Mouse (Mus musculus) stomach, embryonic 16.5 days (tissue): ENCODE measurements around the gene Eif2ak3. TPM values are rescaled to one million over a fixed set of nuclear protein-coding genes. Genes with fewer than 3 reads are reported as not detected.

Experiments used
- ATAC-seq: fragments of 200-750 bp; cut with Nextera tagmentation; 2 replicates; pipeline ENCODE4 v1.8.0; 2017; ENCODE audit warnings: moderate number of reproducible peaks, moderate TSS enrichment; ENCODE audit not compliant: insufficient read depth, low FRiP score
- H3K27ac ChIP-seq: fragments of 300-500 bp; sonication (generic); 2 replicates; pipeline ENCODE4 v1.5.1; 2014; ENCODE audit warnings: low read length
- H3K27me3 ChIP-seq: fragments of 300-500 bp; sonication (generic); 2 replicates; pipeline ENCODE4 v1.6.1; 2014; ENCODE audit warnings: low read length, control low read depth, mixed read lengths; ENCODE audit not compliant: control insufficient read depth, insufficient read depth
- H3K36me3 ChIP-seq: fragments of 300-500 bp; sonication (generic); 2 replicates; pipeline ENCODE4 v1.6.1; 2014; ENCODE audit warnings: low read length; ENCODE audit not compliant: control insufficient read depth, insufficient read depth
- H3K4me1 ChIP-seq: fragments of 300-500 bp; sonication (generic); 2 replicates; pipeline ENCODE4 v1.6.1; 2014; ENCODE audit warnings: low read length, control low read depth, mixed read lengths; ENCODE audit not compliant: control insufficient read depth, insufficient read depth
- H3K4me2 ChIP-seq: fragments of 300-500 bp; sonication (generic); 2 replicates; pipeline ENCODE4 v1.6.1; 2014; ENCODE audit warnings: low read depth, low read length, mixed read lengths
- H3K4me3 ChIP-seq: fragments of 300-500 bp; sonication (generic); replicated peaks from 2 replicates; pipeline ENCODE4 v1.5.1; 2014; ENCODE audit warnings: mild to moderate bottlenecking, low read length
- H3K9ac ChIP-seq: fragments of 300-500 bp; sonication (generic); 2 replicates; pipeline ENCODE4 v1.6.1; 2014; ENCODE audit warnings: low read length
- H3K9me3 ChIP-seq: fragments of 300-500 bp; sonication (generic); replicated peaks from 2 replicates; pipeline ENCODE4 v1.6.1; 2016; ENCODE audit warnings: low read length, control low read depth; ENCODE audit not compliant: control insufficient read depth
- WGBS: fragments of 180-500 bp; shearing (Covaris S2); extraction: QIAGEN DNeasy Blood & Tissue Kit; methylation state at CpG from one replicate; pipeline ENCODE4 v1.1.7; 2014; 5-methylcytosine and 5-hydroxymethylcytosine counted together
- polyA plus RNA-seq: library from polyadenylated mRNA; unstranded; fragments of >200 nt; fragmentation: Nextera tagmentation; extraction: Ambion mirVana; gene quantifications from 2 replicates; pipeline ENCODE4 v1.2.1, GENCODE M21; 2015

Eif2ak3 gene
- polyA plus RNA-seq, 1 experiment from 2014 or later: 10.9 TPM

DNA sequence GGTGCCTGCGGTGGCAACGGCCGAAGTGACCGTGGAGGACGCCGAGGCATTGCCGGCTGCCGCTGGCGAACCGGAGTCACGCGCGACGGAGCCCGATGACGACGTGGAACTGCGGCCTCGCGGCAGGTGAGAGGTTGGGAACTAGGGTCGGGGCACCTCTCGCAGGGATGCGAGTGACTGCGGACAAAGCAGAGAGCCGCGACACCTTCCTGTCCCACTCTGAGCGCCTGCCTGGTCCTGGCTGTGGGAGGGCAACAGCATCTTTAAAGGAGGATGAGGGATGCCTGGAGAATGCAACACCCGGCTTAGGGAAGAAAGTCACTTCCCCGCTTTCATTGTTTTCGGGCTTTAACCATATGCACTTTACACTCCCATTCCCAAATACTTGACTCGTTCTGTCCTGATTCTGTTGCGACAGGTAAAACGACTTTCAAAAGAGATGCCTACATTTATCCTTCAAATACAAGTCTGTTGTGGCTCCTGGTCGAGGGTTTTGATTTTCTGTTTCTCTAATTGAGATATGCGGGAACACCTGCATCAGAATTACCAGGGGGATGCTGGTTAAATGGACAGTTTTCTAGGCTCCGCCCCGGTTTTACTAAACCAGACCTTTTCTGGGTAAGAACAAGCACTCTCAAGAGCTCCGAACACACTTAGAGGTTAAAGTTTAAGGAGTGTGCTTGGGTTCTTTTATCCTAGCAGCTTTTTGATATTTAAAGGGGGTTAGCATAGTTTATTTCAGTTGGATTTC, 756 bp downstream of the Eif2ak3 start:
- H3K27me3 ChIP-seq: no peaks in the 10 kb centered on the region

GRCm38 (mm10) chr6:70847386-70847785, 3.1 kb downstream of the Eif2ak3 start:
- Histone ChIP-seq H3K27ac (peak overlapping the region; percentile 38), H3K4me2 (peak overlapping the region; percentile 7; the same call in 1 of the 2 replicates), H3K36me3 (no peaks in the 10 kb centered on the region), H3K4me1 (peaks cover 32% of the 10 kb centered on the region), H3K27me3 (no peaks in the 10 kb centered on the region), H3K9me3 (no peaks in the 10 kb centered on the region), H3K4me3 (no peak overlapping the region), H3K9ac (no peak overlapping the region)
- WGBS: 45% methylated on average over 3 of the region's 3 CpGs
- ATAC-seq: no peak

More for the DNA sequence above, 756 bp downstream of the Eif2ak3 start:
- Histone ChIP-seq H3K27ac (peak overlapping the region; percentile 89), H3K4me3 (peak overlapping the region; percentile 90), H3K36me3 (no peaks in the 10 kb centered on the region), H3K4me2 (peak overlapping the region; percentile 77), H3K4me1 (peaks cover 32% of the 10 kb centered on the region), H3K9ac (peak overlapping the region; percentile 92), H3K9me3 (no peaks in the 10 kb centered on the region)
- 1% methylated on average over 38 of the region's 38 CpGs for WGBS
- no peak for ATAC-seq

- WGBS: 71% methylated on average over 4 of the region's 4 CpGs
- no peak overlapping the region for H3K9ac ChIP-seq
- H3K9me3 ChIP-seq: no peaks in the 10 kb centered on the region
- H3K36me3 ChIP-seq: 0 out of 2 replicates have a peak, but pooled peaks cover 2% of the 10 kb centered on the region
- no peak for ATAC-seq
- peaks cover 3% of the 10 kb centered on the region; the same call in 1 of the 2 replicates for H3K4me1 ChIP-seq
- H3K4me2 ChIP-seq: no peak overlapping the region
- no peak overlapping the region for H3K4me3 ChIP-seq
- no peak overlapping the region for H3K27ac ChIP-seq
- H3K27me3 ChIP-seq: no peaks in the 10 kb centered on the region
These were observed 9.1 kb downstream of the Eif2ak3 start for GRCm38 (mm10) chr6:70853371-70853770.

DNA sequence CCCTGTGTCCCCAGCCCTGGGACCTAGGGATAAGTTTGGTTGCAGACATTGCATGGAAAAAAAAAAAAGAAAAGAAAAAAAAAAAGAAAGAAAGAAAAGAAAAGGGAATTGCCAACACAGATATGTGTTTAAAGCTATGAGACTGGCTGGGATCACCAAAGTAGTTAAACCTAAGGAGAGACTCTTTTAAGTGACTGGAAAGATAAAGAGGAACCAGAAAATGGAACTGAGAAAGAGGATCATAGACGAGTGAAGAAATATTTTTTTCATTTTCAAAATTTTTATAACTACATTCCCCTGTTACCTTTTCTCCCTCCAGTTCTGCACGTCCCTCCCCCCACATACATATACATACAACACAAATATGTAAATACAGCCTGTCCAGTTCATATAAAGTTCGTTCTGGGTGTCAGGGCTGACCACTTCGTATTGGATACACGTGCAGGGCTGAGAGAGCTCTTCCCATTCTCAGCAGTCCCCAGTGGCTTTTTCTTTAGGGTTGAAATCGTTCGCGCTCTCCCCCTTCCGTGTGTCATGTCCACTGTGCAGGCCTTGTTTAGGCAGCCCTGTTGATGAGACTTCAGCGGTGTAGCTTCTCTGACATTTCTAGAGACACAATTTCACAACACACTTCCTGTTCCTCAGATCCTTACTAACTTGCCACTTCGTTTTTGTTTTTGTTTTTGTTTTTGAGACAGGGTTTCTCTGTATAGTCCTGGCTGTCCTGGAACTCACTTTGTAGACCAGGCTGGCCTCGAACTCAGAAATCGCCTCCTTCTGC, 11.4 kb downstream of the Eif2ak3 start:
- H3K27ac ChIP-seq: no peak overlapping the region
- H3K4me3 ChIP-seq: no peak overlapping the region
- no peak for ATAC-seq
- H3K9ac ChIP-seq: no peak overlapping the region
- no peaks in the 10 kb centered on the region for H3K9me3 ChIP-seq
- H3K4me2 ChIP-seq: no peak overlapping the region
- WGBS: 84% methylated on average over 13 of the region's 13 CpGs
- 0 out of 2 replicates have a peak, but pooled peaks cover 12% of the 10 kb centered on the region for H3K36me3 ChIP-seq
- no peaks in the 10 kb centered on the region for H3K27me3 ChIP-seq
- H3K4me1 ChIP-seq: no peaks in the 10 kb centered on the region

DNA sequence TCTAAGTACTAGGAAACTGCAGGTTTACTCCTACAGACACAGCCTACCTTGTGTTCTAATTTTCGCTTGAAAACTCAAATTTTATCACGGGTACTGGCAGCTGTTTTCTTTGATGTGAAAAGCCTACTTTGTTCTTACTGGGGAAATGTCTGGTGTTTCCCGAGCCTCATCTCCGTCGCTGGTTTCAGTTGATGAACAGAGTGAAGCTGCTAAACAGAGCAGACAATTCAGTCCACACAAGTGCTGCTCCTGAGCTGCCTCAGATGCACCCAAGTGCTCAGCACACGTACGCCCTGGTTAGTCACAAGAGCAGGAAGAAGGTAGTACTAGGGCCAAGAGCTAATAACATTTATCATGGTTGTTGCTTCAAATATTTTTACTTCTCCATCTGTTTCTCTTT, 18.4 kb downstream of the Eif2ak3 start:
- H3K4me3 ChIP-seq: no peak overlapping the region
- 80% methylated on average over 7 of the region's 7 CpGs for WGBS
- H3K9me3 ChIP-seq: no peaks in the 10 kb centered on the region
- H3K4me1 ChIP-seq: no peaks in the 10 kb centered on the region
- H3K9ac ChIP-seq: no peak overlapping the region
- H3K27me3 ChIP-seq: no peaks in the 10 kb centered on the region
- no peak overlapping the region for H3K27ac ChIP-seq
- 0 out of 2 replicates have a peak, but pooled peaks cover 18% of the 10 kb centered on the region for H3K36me3 ChIP-seq
- ATAC-seq: no peak
- no peak overlapping the region for H3K4me2 ChIP-seq

GRCm38 (mm10) chr6:70864285-70864684, 20.0 kb downstream of the Eif2ak3 start:
- no peak for ATAC-seq
- 86% methylated on average over 6 of the region's 6 CpGs for WGBS
- no peaks in the 10 kb centered on the region for H3K9me3 ChIP-seq

GRCm38 (mm10) chr6:70866761-70867160, 22.4 kb downstream of the Eif2ak3 start:
- H3K4me1 ChIP-seq: peaks cover 8% of the 10 kb centered on the region
- 0 out of 2 replicates have a peak, but pooled peaks cover 4% of the 10 kb centered on the region for H3K36me3 ChIP-seq
- WGBS: 74% methylated on average over 5 of the region's 5 CpGs
- H3K9ac ChIP-seq: no peak overlapping the region
- no peak overlapping the region for H3K4me2 ChIP-seq
- no peaks in the 10 kb centered on the region for H3K27me3 ChIP-seq
- H3K4me3 ChIP-seq: no peak overlapping the region
- H3K27ac ChIP-seq: no peak overlapping the region
- no peak for ATAC-seq
- no peaks in the 10 kb centered on the region for H3K9me3 ChIP-seq

More at GRCm38 (mm10) chr6:70864285-70864684, 20.0 kb downstream of the Eif2ak3 start:
- no peaks in the 10 kb centered on the region for H3K27me3 ChIP-seq
- no peak overlapping the region for H3K27ac ChIP-seq
- no peak overlapping the region for H3K4me2 ChIP-seq
- no peak overlapping the region for H3K9ac ChIP-seq
- H3K4me1 ChIP-seq: no peaks in the 10 kb centered on the region
- no peak overlapping the region for H3K4me3 ChIP-seq
- H3K36me3 ChIP-seq: 0 out of 2 replicates have a peak, but pooled peaks cover 9% of the 10 kb centered on the region

DNA sequence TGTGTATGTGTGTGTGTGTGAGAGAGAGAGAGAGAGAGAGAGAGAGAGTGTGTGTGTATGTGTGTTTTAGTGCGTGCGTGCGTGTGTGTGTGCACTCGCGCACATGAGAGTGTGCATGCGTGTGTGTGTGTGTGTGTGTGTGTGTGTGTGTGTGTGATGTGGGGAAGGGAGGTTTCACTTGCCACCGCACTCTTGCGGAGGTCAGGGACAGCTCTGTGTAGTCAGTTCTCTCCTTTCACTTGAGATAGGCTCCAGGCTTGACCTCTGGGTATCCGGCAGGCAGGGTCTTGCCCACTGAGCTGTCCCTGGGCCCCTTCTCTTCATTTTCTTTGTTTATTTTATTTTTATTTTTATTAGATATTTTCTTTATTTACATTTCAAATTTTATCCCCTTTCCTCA, 23.0 kb downstream of the Eif2ak3 start:
- no peak overlapping the region for H3K27ac ChIP-seq
- H3K36me3 ChIP-seq: no peaks in the 10 kb centered on the region
- H3K9me3 ChIP-seq: no peaks in the 10 kb centered on the region
- H3K4me2 ChIP-seq: no peak overlapping the region
- no peaks in the 10 kb centered on the region for H3K27me3 ChIP-seq
- no peak for ATAC-seq
- WGBS: 91% methylated on average over 9 of the region's 9 CpGs
- H3K4me3 ChIP-seq: no peak overlapping the region
- no peak overlapping the region for H3K9ac ChIP-seq
- peaks cover 10% of the 10 kb centered on the region for H3K4me1 ChIP-seq

DNA sequence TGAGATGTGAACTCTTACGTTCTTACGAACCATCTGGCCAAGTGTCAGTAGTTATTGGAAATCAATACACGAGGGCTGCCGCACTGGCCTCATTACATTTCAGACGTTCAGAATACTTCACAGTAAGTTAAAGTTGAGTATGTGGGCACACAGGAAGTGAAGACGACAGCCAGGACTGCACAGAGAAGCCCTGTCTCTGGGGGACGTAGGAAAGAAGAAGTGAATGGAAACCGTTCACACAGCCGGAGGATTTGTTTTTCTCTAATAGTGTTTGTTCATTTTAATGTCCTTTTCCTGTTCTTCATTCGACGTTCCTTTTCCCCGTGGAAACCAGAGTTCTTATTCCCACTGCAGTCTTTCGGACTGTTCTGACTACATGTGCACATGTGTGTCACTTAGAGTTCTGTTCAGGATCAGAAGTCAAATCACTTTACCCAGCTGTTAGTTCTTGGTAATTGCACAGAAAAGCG, 27.2 kb downstream of the Eif2ak3 start:
- Histone ChIP-seq H3K4me3 (no peak overlapping the region), H3K4me2 (peak overlapping the region; percentile 3), H3K9me3 (no peaks in the 10 kb centered on the region), H3K27ac (no peak overlapping the region), H3K9ac (no peak overlapping the region), H3K4me1 (peaks cover 10% of the 10 kb centered on the region), H3K36me3 (no peaks in the 10 kb centered on the region), H3K27me3 (no peaks in the 10 kb centered on the region)
- 49% methylated on average over 14 of the region's 14 CpGs for WGBS
- no peak for ATAC-seq
